In the genomic region with DNA sequence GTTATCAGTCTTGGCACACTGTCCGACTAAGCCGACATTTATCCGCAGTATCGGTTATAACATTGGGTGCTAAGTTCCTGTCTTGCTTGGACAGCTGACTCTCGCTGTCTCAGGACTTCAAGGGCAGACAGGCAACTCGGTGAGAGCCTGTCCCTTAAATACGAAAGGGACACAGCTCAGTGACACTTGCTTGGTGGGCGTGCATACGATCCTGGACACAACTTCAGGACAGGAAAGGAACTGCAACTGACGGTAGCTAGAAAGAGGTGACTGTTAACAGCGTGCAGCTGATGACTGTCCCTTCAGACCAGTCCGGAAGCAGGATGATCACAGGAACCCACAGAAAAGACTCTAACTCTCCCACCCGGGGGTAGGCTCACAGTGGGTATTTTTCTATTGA, we compare ENCODE assay signal across 13 mouse cellular contexts. TPM values are rescaled to one million over a fixed set of nuclear protein-coding genes. Genes with fewer than 3 reads are reported as not detected.
A peak's percentile ranks its signal among the peaks of the same experiment; 100 is the strongest.
DNase-seq lines count a peak whose midpoint lies in the region; ATAC-seq and TF ChIP-seq lines count a peak whose summit lies in the region.
"Had no signal": no experiment of that assay in that cellular context is flagged by ENCODE, and none has a peak within 500 bp of the region (broad histone marks: within the 10 kb centered on the region; RNA-seq: fewer than 3 reads in every experiment).

No protein-coding gene starts in this region.

- H3K27ac ChIP-seq in intestine, postnatal 0 days (ENCODE audit: low read depth, low read length): no peak overlapping the region
- no peak overlapping the region for H3K27ac ChIP-seq in intestine, embryonic 16.5 days (ENCODE audit: low read length)
- no peak overlapping the region for H3K27ac ChIP-seq in midbrain, postnatal 0 days (ENCODE audit: low read depth, low read length)
- no peak overlapping the region for H3K27ac ChIP-seq in midbrain, embryonic 10.5 days (replicated peaks)
- H3K27ac ChIP-seq: gastrocnemius, adult 2 months; liver, embryonic 12.5 days had no signal

- no peak for ATAC-seq in intestine, postnatal 0 days
- ATAC-seq in intestine, embryonic 16.5 days: no peak
- no peak for ATAC-seq in midbrain, postnatal 0 days (ENCODE audit: low FRiP score)
- ATAC-seq: liver, embryonic 12.5 days had no signal

- TF ChIP-seq CTCF in intestine, postnatal 0 days (IDR thresholded peaks at IDR 0.05; ENCODE audit: low read depth): peak; percentile 21; the same call in 1 of the 2 replicates
- TF ChIP-seq CTCF in midbrain, postnatal 0 days (IDR thresholded peaks at IDR 0.05): peak; percentile 58

- 51% methylated on average over 13 of the region's 13 CpGs for WGBS in intestine, postnatal 0 days
- 54% methylated on average over 13 of the region's 13 CpGs for WGBS in intestine, embryonic 16.5 days
- WGBS in midbrain, postnatal 0 days: 38% methylated on average over 13 of the region's 13 CpGs
- WGBS in midbrain, embryonic 10.5 days: 41% methylated on average over 13 of the region's 13 CpGs

- H3K4me1 ChIP-seq in intestine, postnatal 0 days (replicated peaks; ENCODE audit: control insufficient read depth, insufficient read depth, low read length): no peaks in the 10 kb centered on the region
- H3K4me1 ChIP-seq in intestine, embryonic 16.5 days (ENCODE audit: control insufficient read depth, insufficient read depth, low read length): no peaks in the 10 kb centered on the region
- no peaks in the 10 kb centered on the region for H3K4me1 ChIP-seq in midbrain, postnatal 0 days (ENCODE audit: insufficient read depth, low read length)
- H3K4me1 ChIP-seq in midbrain, embryonic 10.5 days: peaks cover 4% of the 10 kb centered on the region; the same call in 1 of the 2 replicates
- H3K4me1 ChIP-seq: liver, embryonic 12.5 days had no signal

- H3K4me3 ChIP-seq in intestine, postnatal 0 days (ENCODE audit: low read depth, low read length): no peak overlapping the region
- no peak overlapping the region for H3K4me3 ChIP-seq in intestine, embryonic 16.5 days (ENCODE audit: low read length)
- no peak overlapping the region for H3K4me3 ChIP-seq in midbrain, postnatal 0 days (ENCODE audit: low read depth, low read length)
- H3K4me3 ChIP-seq in midbrain, embryonic 10.5 days: no peak overlapping the region
- H3K4me3 ChIP-seq: erythroblast, embryonic 14.5 days; gastrocnemius, adult 2 months; liver, embryonic 12.5 days; myocyte had no signal

- H3K9ac ChIP-seq in intestine, postnatal 0 days (ENCODE audit: low read depth, low read length): no peak overlapping the region
- no peak overlapping the region for H3K9ac ChIP-seq in intestine, embryonic 16.5 days (ENCODE audit: low read depth, low read length)
- H3K9ac ChIP-seq in midbrain, postnatal 0 days (replicated peaks; ENCODE audit: low read length, poor library complexity, severe bottlenecking): no peak overlapping the region
- H3K9ac ChIP-seq: liver, embryonic 12.5 days had no signal

- DNase-seq in embryo, embryonic 10 days (ENCODE audit: low spot score): peak; percentile 62
- DNase-seq in embryo, embryonic 10.5 days (ENCODE audit: low spot score): no peak
- peak; percentile 21 for DNase-seq in midbrain, postnatal 0 days (ENCODE audit: low spot score)
- no peak for DNase-seq in midbrain, embryonic 10.5 days (ENCODE audit: low spot score)
- DNase-seq in adipocyte (ENCODE audit: low spot score): no peak
- no peak for DNase-seq in cerebellum, postnatal 4 days (ENCODE audit: low spot score in 2 of 2)
- DNase-seq: gastrocnemius, adult 2 months; kidney, adult 8-10 months had no signal

- H3K4me2 ChIP-seq in intestine, postnatal 0 days (replicated peaks; ENCODE audit: low read depth): no peak overlapping the region
- no peak overlapping the region for H3K4me2 ChIP-seq in intestine, embryonic 16.5 days (ENCODE audit: low read depth, low read length)
- no peak overlapping the region for H3K4me2 ChIP-seq in midbrain, postnatal 0 days (ENCODE audit: low read depth, low read length, poor library complexity, severe bottlenecking)
- H3K4me2 ChIP-seq: liver, embryonic 12.5 days had no signal

- H3K36me3 ChIP-seq in intestine, postnatal 0 days (ENCODE audit: control insufficient read depth, insufficient read depth): no peaks in the 10 kb centered on the region
- no peaks in the 10 kb centered on the region for H3K36me3 ChIP-seq in intestine, embryonic 16.5 days (ENCODE audit: control insufficient read depth, insufficient read depth, low read length)
- no peaks in the 10 kb centered on the region for H3K36me3 ChIP-seq in midbrain, postnatal 0 days (ENCODE audit: insufficient read depth, low read length)
- no peaks in the 10 kb centered on the region for H3K36me3 ChIP-seq in midbrain, embryonic 10.5 days
- H3K36me3 ChIP-seq: liver, embryonic 12.5 days had no signal

- no peaks in the 10 kb centered on the region for H3K27me3 ChIP-seq in intestine, postnatal 0 days (replicated peaks; ENCODE audit: control insufficient read depth, insufficient read depth, low read length)
- no peaks in the 10 kb centered on the region for H3K27me3 ChIP-seq in intestine, embryonic 16.5 days (replicated peaks; ENCODE audit: control insufficient read depth, insufficient read depth, low read length)
- no peaks in the 10 kb centered on the region; the same call in 1 of the 2 replicates for H3K27me3 ChIP-seq in midbrain, postnatal 0 days (ENCODE audit: insufficient read depth, low read length)
- 0 out of 2 replicates have a peak, but pooled peaks cover 8% of the 10 kb centered on the region for H3K27me3 ChIP-seq in midbrain, embryonic 10.5 days (ENCODE audit: low read depth, poor library complexity, severe bottlenecking)
- H3K27me3 ChIP-seq: liver, embryonic 12.5 days had no signal

- H3K9me3 ChIP-seq in intestine, postnatal 0 days (ENCODE audit: control insufficient read depth): no peaks in the 10 kb centered on the region
- no peaks in the 10 kb centered on the region for H3K9me3 ChIP-seq in intestine, embryonic 16.5 days (ENCODE audit: control insufficient read depth, low read length)
- H3K9me3 ChIP-seq in midbrain, postnatal 0 days (ENCODE audit: low read length): no peaks in the 10 kb centered on the region
- no peaks in the 10 kb centered on the region for H3K9me3 ChIP-seq in midbrain, embryonic 10.5 days (replicated peaks)
- H3K9me3 ChIP-seq: liver, embryonic 12.5 days had no signal

RNA-seq across cellular contexts. Expression of a gene that starts 27.8 kb away (rescaled TPM):
- 5.8 and 7.0 TPM in 2 replicates for polyA plus RNA-seq in intestine, postnatal 0 days (2015; fragmentation: Nextera tagmentation; extraction: Ambion mirVana)
- 9.7 and 10.0 TPM in 2 replicates for polyA plus RNA-seq in intestine, embryonic 16.5 days (2015; fragmentation: Nextera tagmentation; extraction: Ambion mirVana)
- 15.2 and 16.8 TPM in 2 replicates for total RNA-seq in midbrain, postnatal 0 days (2014; rRNA removed)
- 9.0 and 9.7 TPM in 2 replicates for polyA plus RNA-seq in midbrain, postnatal 0 days (2015; fragmentation: Nextera tagmentation; extraction: Ambion mirVana)
- 10.5 and 11.1 TPM in 2 replicates for polyA plus RNA-seq in midbrain, embryonic 10.5 days (2016; fragmentation: Nextera tagmentation; extraction: Ambion mirVana)

Comparison
In these comparisons a context has a peak if more than half of its experiments do, and no peak if none do; other contexts are left out.
1. DNase-seq: peak in embryo, embryonic 10 days (single experiment) and midbrain, postnatal 0 days (single experiment); none in embryo, embryonic 10.5 days (single experiment), midbrain, embryonic 10.5 days (single experiment), adipocyte (single experiment) and cerebellum, postnatal 4 days (0 of 2).